Mouse (Mus musculus) B cell, adult (primary cell): ENCODE results near the gene Zfp618. TPM values are rescaled to one million over a fixed set of nuclear protein-coding genes. Genes with fewer than 3 reads are reported as not detected.

Experiments
- total RNA-seq: library from RNA; stranded (reverse); gene quantifications from 4 replicates; pipeline ENCODE4 v1.2.4, GENCODE M21; 2023; ENCODE audit not compliant: inconsistent age

Gene Zfp618
- total RNA-seq = 0.12 TPM in 1 of 4 replicates, not detected in the others

DNA sequence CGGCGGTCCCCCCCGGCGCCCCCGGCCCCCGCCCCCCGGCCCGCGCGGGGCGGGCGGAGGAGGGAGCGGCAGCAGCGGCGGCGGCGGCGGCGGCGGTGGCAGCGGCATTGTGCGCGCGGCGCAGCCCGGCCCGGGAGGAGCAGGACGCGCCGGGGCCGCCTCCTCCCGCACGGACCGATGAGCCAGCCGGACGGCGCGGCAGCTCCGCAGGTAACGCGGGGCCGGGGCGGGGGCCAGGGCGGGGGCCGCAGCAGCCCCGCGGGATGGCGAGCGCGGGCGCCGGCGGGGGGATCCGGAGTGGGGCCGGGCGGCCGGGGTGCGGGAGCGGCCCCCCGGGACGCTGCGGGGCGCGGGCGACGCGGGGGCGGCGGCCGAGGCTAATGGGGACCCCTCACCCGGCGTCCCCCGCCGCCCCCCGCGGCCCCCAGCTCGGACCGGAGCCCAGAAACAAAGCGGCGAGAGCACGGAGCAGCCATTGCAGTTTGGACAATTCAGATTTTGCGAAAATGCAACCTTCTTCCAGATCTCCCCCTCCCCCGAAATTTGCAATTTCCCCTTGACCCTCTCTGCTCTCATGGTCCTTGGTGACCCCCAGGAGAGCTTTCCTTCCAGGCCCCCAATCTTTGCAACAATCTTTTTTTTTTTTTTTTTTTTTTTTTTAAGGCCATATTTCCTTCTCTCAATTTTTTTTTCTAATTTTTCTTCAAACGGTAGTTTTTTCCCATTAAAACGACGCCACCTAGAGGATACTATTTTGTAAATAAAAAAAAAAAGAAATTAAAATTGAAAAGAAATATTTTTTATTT lies at the start of gene Zfp618:
TSS of gene Zfp618 (plus strand) at position 77 of the 806 bp plus-strand sequence.

DNA sequence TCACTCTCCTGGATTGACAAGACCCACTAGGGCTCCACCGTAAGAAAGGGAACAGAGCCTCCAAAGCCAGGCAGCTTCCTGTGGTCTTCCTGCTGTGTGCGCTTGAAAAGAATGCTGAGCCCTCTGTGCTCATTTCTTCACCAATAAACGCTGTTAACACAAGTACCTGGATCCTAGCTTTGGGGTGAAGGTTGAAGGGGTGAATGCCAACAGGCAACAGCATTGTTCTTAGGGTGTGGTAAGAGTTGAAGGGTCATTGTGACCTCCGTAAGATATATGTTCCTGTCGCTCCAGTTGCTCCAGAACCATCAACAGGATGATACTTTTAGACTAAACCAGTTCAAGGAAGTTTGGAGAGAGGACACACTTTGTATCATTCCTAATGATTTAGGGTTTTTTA lies 189.3 kb downstream of the Zfp618 start, which contains the start of gene Ambp:
TSS of gene Ambp (minus strand) at position 101 of the 400 bp plus-strand sequence.

DNA sequence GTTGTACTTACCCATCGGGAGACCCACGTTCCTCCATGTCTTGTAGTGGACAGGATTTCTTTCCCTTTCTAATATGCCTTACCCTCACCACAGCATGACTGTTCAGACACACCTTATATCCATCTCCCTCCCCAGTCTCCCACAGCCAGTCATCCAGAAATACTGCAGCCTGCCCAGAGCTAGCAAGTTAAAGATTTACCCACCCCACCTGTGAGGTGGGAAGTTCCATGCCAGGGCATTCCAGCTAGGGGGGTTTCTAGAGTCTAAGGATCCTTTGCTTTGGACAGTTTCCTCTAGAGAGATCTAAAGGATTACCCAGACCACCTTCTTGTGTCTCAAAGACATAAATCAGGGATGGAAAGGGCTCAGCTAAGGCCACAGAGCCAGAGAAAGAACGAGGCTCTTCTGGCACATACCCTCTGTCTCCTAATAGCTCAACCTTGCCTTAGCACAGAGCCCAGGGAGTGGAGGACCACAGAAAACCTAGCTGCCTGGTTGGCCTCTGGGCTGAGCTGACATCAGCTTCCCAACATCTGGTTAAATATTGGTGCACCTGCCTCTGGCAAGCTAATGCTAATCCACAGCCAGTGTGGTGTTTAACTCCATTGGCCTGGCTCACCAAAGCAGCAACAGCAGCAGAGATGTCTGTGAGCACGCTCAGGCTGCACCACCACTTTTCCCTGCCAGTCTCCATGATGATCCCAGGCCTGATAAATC lies 206.8 kb downstream of the Zfp618 start, which contains the start of gene Kif12:
TSS of gene Kif12 (minus strand) at position 163 of the 717 bp plus-strand sequence.

Other genes with a start within 250 kb of the Zfp618 start
- gene Ambp, start 189.2 kb downstream of the Zfp618 start, total RNA-seq = not detected in 4 replicates
- gene Kif12, start 206.6 kb downstream of the Zfp618 start, total RNA-seq = not detected in 4 replicates
- 7.4 to 10.4 TPM (median 9.2 TPM) in 4 replicates for gene Col27a1, start 248.4 kb downstream of the Zfp618 start, total RNA-seq